Comparison of ENCODE assay signal across 8 mouse cellular contexts in the genomic region with DNA sequence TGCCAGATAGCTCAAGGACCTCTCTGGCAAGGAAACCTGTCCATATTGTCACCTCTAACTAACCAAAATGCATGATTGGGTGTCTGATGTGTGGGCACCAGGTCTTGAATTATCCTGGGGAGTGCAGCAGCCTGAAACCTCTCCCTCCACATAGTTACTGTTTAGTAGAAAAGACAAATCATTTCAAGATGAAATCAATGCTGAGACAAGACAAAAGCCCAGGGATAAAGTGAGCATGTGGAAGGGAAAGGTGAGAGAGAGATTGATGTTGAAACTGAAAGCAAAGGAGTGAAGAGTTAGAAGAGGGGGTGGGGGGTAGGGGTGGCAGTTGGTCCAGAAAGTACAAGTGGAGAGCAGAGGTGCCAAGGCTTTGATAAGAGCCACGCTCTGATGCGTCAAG. TPM values are rescaled to one million over a fixed set of nuclear protein-coding genes. Genes with fewer than 3 reads are reported as not detected.
DNase-seq lines count a peak whose midpoint lies in the region; ATAC-seq and TF ChIP-seq lines count a peak whose summit lies in the region.

No protein-coding gene starts in this region.

- TF ChIP-seq CTCF in liver, postnatal 0 days (IDR thresholded peaks at IDR 0.05; ENCODE audit: low read depth), result no peak

- H3K4me3 ChIP-seq in heart, embryonic 11.5 days (ENCODE audit: low read depth, low read length), result peak overlapping the region; percentile 80
- H3K4me3 ChIP-seq in neural tube, embryonic 11.5 days (ENCODE audit: low read depth, low read length), result 0 out of 2 replicates have a peak overlapping the region, but pooled peaks have one; percentile 89
- no peak overlapping the region for H3K4me3 ChIP-seq in liver, postnatal 0 days (ENCODE audit: low read depth, low read length)

- H3K4me1 ChIP-seq in heart, embryonic 11.5 days (ENCODE audit: control insufficient read depth, insufficient read depth, low read length), result peaks cover 24% of the 10 kb centered on the region
- H3K4me1 ChIP-seq in neural tube, embryonic 11.5 days (ENCODE audit: control insufficient read depth, insufficient read depth, low read length), result peaks cover 13% of the 10 kb centered on the region
- peaks cover 38% of the 10 kb centered on the region for H3K4me1 ChIP-seq in liver, postnatal 0 days (ENCODE audit: insufficient read depth)

- H3K27me3 ChIP-seq in heart, embryonic 11.5 days (ENCODE audit: control insufficient read depth, insufficient read depth, low read length), result no peaks in the 10 kb centered on the region; the same call in 1 of the 2 replicates
- no peaks in the 10 kb centered on the region for H3K27me3 ChIP-seq in neural tube, embryonic 11.5 days (ENCODE audit: control insufficient read depth, insufficient read depth, low read length)
- H3K27me3 ChIP-seq in liver, postnatal 0 days (ENCODE audit: insufficient read depth, low read length), result no peaks in the 10 kb centered on the region

- no peak overlapping the region for H3K9ac ChIP-seq in heart, embryonic 11.5 days (ENCODE audit: low read depth, low read length)
- H3K9ac ChIP-seq in neural tube, embryonic 11.5 days (ENCODE audit: low read length), result no peak overlapping the region; the same call in 1 of the 2 replicates
- H3K9ac ChIP-seq in liver, postnatal 0 days (replicated peaks), result no peak overlapping the region

- TF ChIP-seq EP300 in liver, postnatal 0 days (IDR thresholded peaks at IDR 0.05; ENCODE audit: low read depth), result no peak

- no peaks in the 10 kb centered on the region for H3K36me3 ChIP-seq in heart, embryonic 11.5 days (ENCODE audit: control insufficient read depth, insufficient read depth, low read length)
- no peaks in the 10 kb centered on the region for H3K36me3 ChIP-seq in neural tube, embryonic 11.5 days (ENCODE audit: control insufficient read depth, insufficient read depth, low read length)
- H3K36me3 ChIP-seq in liver, postnatal 0 days (replicated peaks; ENCODE audit: insufficient read depth, low read length), result no peaks in the 10 kb centered on the region

- H3K4me2 ChIP-seq in heart, embryonic 11.5 days, result peak overlapping the region; percentile 85
- H3K4me2 ChIP-seq in neural tube, embryonic 11.5 days (ENCODE audit: low read depth), result peak overlapping the region; percentile 61; the same call in 1 of the 2 replicates
- H3K4me2 ChIP-seq in liver, postnatal 0 days (ENCODE audit: low read depth, low read length), result peak overlapping the region; percentile 89

- DNase-seq in heart, postnatal 14 days, result no peak
- no peak for DNase-seq in neural tube, embryonic 11.5 days (ENCODE audit: low spot score)
- no peak for DNase-seq in neural tube, embryonic 10.5 days (ENCODE audit: extremely low spot score, low spot score)
- peak; percentile 9 for DNase-seq in liver, postnatal 0 days
- DNase-seq in cerebellum, adult 11 months, result no peak
- no peak for DNase-seq in layer of hippocampus, postnatal 10 days (ENCODE audit: low spot score in 2 of 2)
- DNase-seq in adrenal gland, adult (ENCODE audit: inconsistent age in 2 of 2, low spot score in 1 of 2), result no peak

- WGBS in heart, embryonic 11.5 days (ENCODE audit: insufficient replicate concordance), result 55% methylated on average over 2 of the region's 2 CpGs
- 79% methylated on average over 2 of the region's 2 CpGs for WGBS in neural tube, embryonic 11.5 days
- WGBS in liver, postnatal 0 days (ENCODE audit: insufficient replicate concordance), result 61% methylated on average over 2 of the region's 2 CpGs

- no peaks in the 10 kb centered on the region for H3K9me3 ChIP-seq in heart, embryonic 11.5 days (replicated peaks; ENCODE audit: control insufficient read depth, low read length)
- H3K9me3 ChIP-seq in neural tube, embryonic 11.5 days (ENCODE audit: control insufficient read depth, low read length), result no peaks in the 10 kb centered on the region
- no peaks in the 10 kb centered on the region for H3K9me3 ChIP-seq in liver, postnatal 0 days (ENCODE audit: low read length)

- H3K27ac ChIP-seq in heart, embryonic 11.5 days (ENCODE audit: low read depth, low read length), result no peak overlapping the region
- H3K27ac ChIP-seq in neural tube, embryonic 11.5 days (ENCODE audit: low read depth, low read length), result no peak overlapping the region
- H3K27ac ChIP-seq in liver, postnatal 0 days (ENCODE audit: low read depth), result no peak overlapping the region

- no peak for ATAC-seq in heart, embryonic 11.5 days (replicated peaks; ENCODE audit: insufficient number of reproducible peaks, low FRiP score, low TSS enrichment)
- ATAC-seq in neural tube, embryonic 11.5 days (ENCODE audit: insufficient read depth, low FRiP score, low TSS enrichment), result no peak
- no peak for ATAC-seq in liver, postnatal 0 days

- intact Hi-C loops in heart, postnatal 14 days (cut with DNase I), result no loop called here

RNA-seq across cellular contexts. Expression of gene Tspan14, which starts 1.4 kb away (rescaled TPM):
- polyA plus RNA-seq in heart, embryonic 11.5 days (2014; fragmentation: Nextera tagmentation; extraction: Ambion mirVana), result 43.5 and 54.0 TPM in 2 replicates
- total RNA-seq in heart, postnatal 14 days (2021), result 10 to 100 TPM; 27.9 to 28.7 TPM
- 118 and 125 TPM in 2 replicates for polyA plus RNA-seq in neural tube, embryonic 11.5 days (2014; fragmentation: Nextera tagmentation; extraction: Ambion mirVana)
- polyA plus RNA-seq in liver, postnatal 0 days (2015; fragmentation: Nextera tagmentation; extraction: Ambion mirVana), result 22.0 and 24.9 TPM in 2 replicates
- 10 to 100 TPM; 47.3 to 48.7 TPM for total RNA-seq in layer of hippocampus, postnatal 10 days (2021)

RNA-seq across cellular contexts. Expression of gene Fam213a, which starts 45.5 kb away (rescaled TPM):
- polyA plus RNA-seq in heart, embryonic 11.5 days (2014; fragmentation: Nextera tagmentation; extraction: Ambion mirVana), result 67.7 and 75.4 TPM in 2 replicates
- total RNA-seq in heart, postnatal 14 days (2021), result 10 to 100 TPM; 17.1 to 22.2 TPM
- 48.5 and 48.8 TPM in 2 replicates for polyA plus RNA-seq in neural tube, embryonic 11.5 days (2014; fragmentation: Nextera tagmentation; extraction: Ambion mirVana)
- polyA plus RNA-seq in liver, postnatal 0 days (2015; fragmentation: Nextera tagmentation; extraction: Ambion mirVana), result 80.4 and 85.0 TPM in 2 replicates
- 100 to 1,000 TPM; 132 to 150 TPM for total RNA-seq in layer of hippocampus, postnatal 10 days (2021)
